Mouse (Mus musculus) MEL (cell line): ENCODE results near the gene Lrrn4cl. TPM values are rescaled to one million over a fixed set of nuclear protein-coding genes. Genes with fewer than 3 reads are reported as not detected.

Experiments used
- DNase-seq: peaks from one replicate; pipeline ENCODE4 v3.0.0; 2011; ENCODE audit warnings: low read depth, low spot score
- H3K27ac ChIP-seq: 2 replicates; pipeline ENCODE4 v1.5.1; 2012; ENCODE audit warnings: low read depth, mild to moderate bottlenecking, control low read depth, low read length, moderate library complexity; ENCODE audit not compliant: control insufficient read depth
- H3K27me3 ChIP-seq, 2 experiments: fragments of 150-350 bp in 1 of 2; sonication (generic) in 1 of 2; 2 replicates each; pipeline ENCODE4 v1.6.1; 2012; ENCODE audit warnings: low read length in 2 of 2, mild to moderate bottlenecking in 2 of 2, improper control_type of control experiment in 1 of 2, moderate library complexity in 1 of 2; ENCODE audit not compliant: insufficient read depth in 2 of 2, control insufficient read depth in 1 of 2
- H3K36me3 ChIP-seq, 2 experiments: 2 replicates each; pipeline ENCODE4 v1.6.1; 2012 to 2014; ENCODE audit warnings: low read length in 2 of 2, improper control_type of control experiment in 1 of 2, inconsistent platforms in 1 of 2, mild to moderate bottlenecking in 1 of 2; ENCODE audit not compliant: insufficient read depth in 2 of 2, control insufficient read depth in 1 of 2
- H3K4me1 ChIP-seq, 2 experiments: fragments of 150-350 bp in 1 of 2; sonication (generic) in 1 of 2; 2 replicates each; pipeline ENCODE4 v1.6.1; 2012; ENCODE audit warnings: low read length in 2 of 2, improper control_type of control experiment in 1 of 2, mild to moderate bottlenecking in 1 of 2; ENCODE audit not compliant: insufficient read depth in 2 of 2, control insufficient read depth in 1 of 2
- H3K4me3 ChIP-seq, 2 experiments: fragments of 150-350 bp in 1 of 2; sonication (generic) in 1 of 2; 2 replicates each; pipeline ENCODE4 v1.5.1; 2012; ENCODE audit warnings: low read depth in 2 of 2, low read length in 2 of 2, mild to moderate bottlenecking in 2 of 2, moderate library complexity in 2 of 2, control low read depth in 1 of 2, improper control_type of control experiment in 1 of 2; ENCODE audit not compliant: control insufficient read depth in 1 of 2, insufficient read depth in 1 of 2
- H3K79me2 ChIP-seq: 2 replicates; pipeline ENCODE4 v1.6.1; 2012; ENCODE audit warnings: mild to moderate bottlenecking, low read length, moderate library complexity; ENCODE audit not compliant: control insufficient read depth, poor library complexity, insufficient read depth
- H3K9ac ChIP-seq: 2 replicates; pipeline ENCODE4 v1.6.1; 2012; ENCODE audit warnings: low read depth, mild to moderate bottlenecking, control low read depth, low read length, moderate library complexity; ENCODE audit not compliant: control insufficient read depth, poor library complexity, severe bottlenecking
- H3K9me3 ChIP-seq: fragments of 150-350 bp; sonication (generic); replicated peaks from 2 replicates; pipeline ENCODE4 v1.6.1; 2012; ENCODE audit warnings: mild to moderate bottlenecking, low read length, improper control_type of control experiment, moderate library complexity; ENCODE audit not compliant: insufficient read depth
- BHLHE40 ChIP-seq: IDR thresholded peaks from 2 replicates; pipeline ENCODE4 v1.6.1; 2012; ENCODE audit warnings: low read depth, mild to moderate bottlenecking, inconsistent platforms, low read length, improper control_type of control experiment, borderline replicate concordance
- CTCF ChIP-seq, 3 experiments: IDR thresholded peaks in 2 of 3; conservative IDR thresholded peaks in 1 of 3; 2 replicates each; pipeline ENCODE4 v1.5.1; 2011 to 2012; ENCODE audit warnings: low read length in 3 of 3, low read depth in 2 of 3, mild to moderate bottlenecking in 2 of 3, improper control_type of control experiment in 1 of 3, inconsistent platforms in 1 of 3, mixed read lengths in 1 of 3, moderate library complexity in 1 of 3; ENCODE audit not compliant: control insufficient read depth in 1 of 3, insufficient read depth in 1 of 3, poor library complexity in 1 of 3, severe bottlenecking in 1 of 3
- E2F4 ChIP-seq: IDR thresholded peaks from 2 replicates; pipeline ENCODE4 v1.6.1; 2011; ENCODE audit warnings: low read depth, low read length, improper control_type of control experiment, borderline replicate concordance
- ELF1 ChIP-seq: IDR thresholded peaks from 2 replicates; pipeline ENCODE4 v1.6.1; 2014; ENCODE audit warnings: low read depth, mild to moderate bottlenecking, inconsistent platforms, low read length, improper control_type of control experiment, moderate library complexity
- ETS1 ChIP-seq: IDR thresholded peaks from 2 replicates; pipeline ENCODE4 v1.6.1; 2012; ENCODE audit warnings: low read depth, mild to moderate bottlenecking, inconsistent platforms, low read length, improper control_type of control experiment, moderate library complexity
- HCFC1 ChIP-seq: IDR thresholded peaks from 2 replicates; pipeline ENCODE4 v1.6.1; 2012; ENCODE audit warnings: low read depth, mild to moderate bottlenecking, inconsistent platforms, low read length, improper control_type of control experiment, moderate library complexity
- KAT2A ChIP-seq: conservative IDR thresholded peaks from 2 replicates; pipeline ENCODE4 v1.6.1; 2012; ENCODE audit warnings: low read depth, low read length, improper control_type of control experiment, inconsistent platforms
- MAX ChIP-seq: IDR thresholded peaks from 2 replicates; pipeline ENCODE4 v1.6.1; 2011; ENCODE audit warnings: low read length, improper control_type of control experiment
- MAZ ChIP-seq: IDR thresholded peaks from 2 replicates; pipeline ENCODE4 v1.6.1; 2012; ENCODE audit warnings: low read depth, mild to moderate bottlenecking, inconsistent platforms, low read length, improper control_type of control experiment
- MEF2A ChIP-seq: IDR thresholded peaks from 2 replicates; pipeline ENCODE4 v1.6.1; 2014; ENCODE audit warnings: low read depth, mild to moderate bottlenecking, inconsistent platforms, low read length, improper control_type of control experiment; ENCODE audit not compliant: poor library complexity, insufficient replicate concordance, severe bottlenecking; ENCODE audit errors: extremely low read depth
- MYC ChIP-seq: IDR thresholded peaks from 2 replicates; pipeline ENCODE4 v1.6.1; 2011; ENCODE audit warnings: low read depth, mild to moderate bottlenecking, low read length, improper control_type of control experiment, moderate library complexity
- NELFE ChIP-seq: IDR thresholded peaks from 2 replicates; pipeline ENCODE4 v1.6.1; 2011; ENCODE audit warnings: low read depth, low read length, improper control_type of control experiment
- POLR2A ChIP-seq, 2 experiments: IDR thresholded peaks; 2 replicates each; pipeline ENCODE4 v1.6.1; 2011 to 2012; ENCODE audit warnings: low read length in 2 of 2, mild to moderate bottlenecking in 2 of 2, control low read depth in 1 of 2, improper control_type of control experiment in 1 of 2, low read depth in 1 of 2, moderate library complexity in 1 of 2; ENCODE audit not compliant: control insufficient read depth in 1 of 2, insufficient read depth in 1 of 2, poor library complexity in 1 of 2
- POLR2AphosphoS2 ChIP-seq: IDR thresholded peaks from 2 replicates; pipeline ENCODE4 v1.6.1; 2011; ENCODE audit warnings: low read length, improper control_type of control experiment
- POLR2AphosphoS5 ChIP-seq: IDR thresholded peaks from 2 replicates; pipeline ENCODE4 v1.6.1; 2012; ENCODE audit warnings: low read depth, borderline replicate concordance, mild to moderate bottlenecking, inconsistent platforms, low read length, moderate library complexity, mixed read lengths
- RCOR1 ChIP-seq: IDR thresholded peaks from 2 replicates; pipeline ENCODE4 v1.6.1; 2012; ENCODE audit warnings: low read depth, mild to moderate bottlenecking, inconsistent platforms, low read length, improper control_type of control experiment
- SIN3A ChIP-seq: IDR thresholded peaks from 2 replicates; pipeline ENCODE4 v1.6.1; 2012; ENCODE audit warnings: low read length, improper control_type of control experiment, inconsistent platforms
- TAL1 ChIP-seq: IDR thresholded peaks from 2 replicates; pipeline ENCODE4 v1.6.1; 2012; ENCODE audit warnings: mild to moderate bottlenecking, inconsistent platforms, low read length, moderate library complexity, mixed read lengths
- TBP ChIP-seq: IDR thresholded peaks from 2 replicates; pipeline ENCODE4 v1.8.0; 2011; ENCODE audit warnings: low read depth, low read length, improper control_type of control experiment
- TCF12 ChIP-seq: IDR thresholded peaks from 2 replicates; pipeline ENCODE4 v1.6.1; 2014; ENCODE audit warnings: low read depth, mild to moderate bottlenecking, inconsistent platforms, low read length, improper control_type of control experiment, moderate library complexity
- USF1 ChIP-seq: IDR thresholded peaks from 2 replicates; pipeline ENCODE4 v1.6.1; 2014; ENCODE audit warnings: low read depth, mild to moderate bottlenecking, inconsistent platforms, low read length, improper control_type of control experiment, moderate library complexity
- USF2 ChIP-seq, 2 experiments: IDR thresholded peaks; 2 replicates each; pipeline ENCODE4 v1.6.1; 2011 to 2012; ENCODE audit warnings: improper control_type of control experiment in 2 of 2, low read length in 2 of 2, borderline replicate concordance in 1 of 2, inconsistent platforms in 1 of 2, low read depth in 1 of 2, mild to moderate bottlenecking in 1 of 2; ENCODE audit not compliant: insufficient read depth in 1 of 2
- ZC3H11A ChIP-seq: IDR thresholded peaks from 2 replicates; pipeline ENCODE4 v1.6.1; 2012; ENCODE audit warnings: low read depth, mild to moderate bottlenecking, inconsistent platforms, low read length, improper control_type of control experiment
- ZMIZ1 ChIP-seq: IDR thresholded peaks from 2 replicates; pipeline ENCODE4 v1.6.1; 2012; ENCODE audit warnings: low read depth, mild to moderate bottlenecking, inconsistent platforms, low read length, improper control_type of control experiment, moderate library complexity
- ZNF384 ChIP-seq: IDR thresholded peaks from 2 replicates; pipeline ENCODE4 v1.6.1; 2012; ENCODE audit warnings: low read depth, mild to moderate bottlenecking, inconsistent platforms, low read length, improper control_type of control experiment
- polyA plus RNA-seq, 2 experiments: library from polyadenylated mRNA; stranded (reverse) in 1 of 2; unstranded in 1 of 2; fragments of >175 nt in 1 of 2; fragments of >200 nt in 1 of 2; gene quantifications; 2 replicates each; pipeline versions ENCODE4 v1.2.1 to v1.2.4; 2012; ENCODE audit warnings: low replicate concordance in 2 of 2, low read depth in 1 of 2; ENCODE audit not compliant: insufficient read length in 2 of 2, insufficient read depth in 1 of 2, missing spikeins in 1 of 2
- total RNA-seq: library from RNA; depleted of rRNA; stranded (reverse); fragments of 300-350 nt; gene quantifications from 2 replicates; pipeline ENCODE4 v1.2.3, GENCODE M21; 2012

Gene Lrrn4cl
- total and polyA plus RNA-seq, 3 experiments: 0.15 to 0.54 TPM; not detected in 1

DNA sequence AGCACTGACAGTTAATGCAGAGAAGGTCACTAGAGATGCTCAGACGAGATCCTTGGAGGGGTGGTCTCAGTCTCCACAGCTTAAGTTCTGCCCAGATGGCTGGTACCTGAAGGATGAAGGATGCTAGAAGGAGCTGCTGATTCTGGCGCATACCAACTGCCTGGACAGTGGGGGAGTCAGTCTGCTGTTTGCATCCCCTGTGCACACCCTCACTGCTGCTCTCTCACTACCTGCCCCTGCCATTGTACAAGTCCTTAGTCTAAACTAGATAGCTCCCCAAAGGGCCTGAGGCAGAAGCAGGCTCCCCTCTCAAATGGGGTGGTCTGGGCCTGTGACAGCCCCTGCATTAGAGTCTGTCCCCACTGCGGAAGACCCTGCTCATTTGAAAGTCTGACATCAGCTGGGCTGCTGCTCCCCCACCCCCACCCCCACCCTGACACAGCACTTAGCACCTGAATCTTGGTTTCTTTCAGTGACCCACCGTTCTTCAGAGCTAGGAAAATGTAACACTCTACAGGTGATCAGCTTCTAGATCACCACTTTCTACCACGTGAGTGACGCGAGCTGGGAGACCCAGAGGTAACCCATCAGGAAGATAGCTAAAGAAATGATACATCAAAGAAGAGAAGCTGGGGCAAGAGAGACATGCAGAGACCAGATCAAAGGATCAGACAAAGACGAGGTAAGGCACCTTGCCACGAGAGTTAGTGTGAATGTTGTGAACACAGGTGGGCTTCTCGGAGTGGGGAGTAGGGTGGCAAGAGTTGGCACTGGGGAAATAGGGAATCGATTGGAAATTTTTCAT lies 11.3 kb upstream of the Lrrn4cl start, which contains the start of gene Gng3:
TSS of gene Gng3 (minus strand) at position 92 of the 805 bp plus-strand sequence.
- Histone ChIP-seq H3K9ac (peak within 1 kb of the TSS; percentile 91), H3K4me3 (peak within 1 kb of the TSS; percentile 77 to 96), H3K27ac (no peak within 1 kb of the TSS; the same call in 1 of the 2 replicates), H3K79me2 (no peaks in the 10 kb centered on the region; the same call in 1 of the 2 replicates), H3K27me3 (no peaks in the 10 kb centered on the region), H3K9me3 (no peaks in the 10 kb centered on the region), H3K4me1 (peaks cover 3 to 17% of the 10 kb centered on the region in 2 experiments), H3K36me3 (peaks cover 2 to 14% of the 10 kb centered on the region in 2 experiments)
- DNase-seq: no peak
- TF ChIP-seq RCOR1: no peak
- TF ChIP-seq USF2 (IDR thresholded peaks at IDR 0.05; ENCODE audit: borderline replicate concordance in 1 of 2, insufficient read depth in 1 of 2, low read depth in 1 of 2, low read length in 2 of 2): no peak
- TF ChIP-seq CTCF (IDR thresholded peaks at IDR 0.05 in 2 of 3, conservative IDR thresholded peaks at IDR 0.05 in 1 of 3; ENCODE audit: control insufficient read depth in 1 of 3, insufficient read depth in 1 of 3, low read depth in 2 of 3, low read length in 3 of 3, poor library complexity in 1 of 3, severe bottlenecking in 1 of 3): no peak
- TF ChIP-seq ELF1: no peak
- TF ChIP-seq BHLHE40: no peak
- no peak for TF ChIP-seq E2F4
- no peak for TF ChIP-seq POLR2AphosphoS2
- TF ChIP-seq MAZ: no peak
- no peak for TF ChIP-seq ZMIZ1
- no peak for TF ChIP-seq TAL1
- no peak for TF ChIP-seq TBP
- TF ChIP-seq ZNF384: no peak
- TF ChIP-seq MYC: no peak
- no peak for TF ChIP-seq KAT2A

DNA sequence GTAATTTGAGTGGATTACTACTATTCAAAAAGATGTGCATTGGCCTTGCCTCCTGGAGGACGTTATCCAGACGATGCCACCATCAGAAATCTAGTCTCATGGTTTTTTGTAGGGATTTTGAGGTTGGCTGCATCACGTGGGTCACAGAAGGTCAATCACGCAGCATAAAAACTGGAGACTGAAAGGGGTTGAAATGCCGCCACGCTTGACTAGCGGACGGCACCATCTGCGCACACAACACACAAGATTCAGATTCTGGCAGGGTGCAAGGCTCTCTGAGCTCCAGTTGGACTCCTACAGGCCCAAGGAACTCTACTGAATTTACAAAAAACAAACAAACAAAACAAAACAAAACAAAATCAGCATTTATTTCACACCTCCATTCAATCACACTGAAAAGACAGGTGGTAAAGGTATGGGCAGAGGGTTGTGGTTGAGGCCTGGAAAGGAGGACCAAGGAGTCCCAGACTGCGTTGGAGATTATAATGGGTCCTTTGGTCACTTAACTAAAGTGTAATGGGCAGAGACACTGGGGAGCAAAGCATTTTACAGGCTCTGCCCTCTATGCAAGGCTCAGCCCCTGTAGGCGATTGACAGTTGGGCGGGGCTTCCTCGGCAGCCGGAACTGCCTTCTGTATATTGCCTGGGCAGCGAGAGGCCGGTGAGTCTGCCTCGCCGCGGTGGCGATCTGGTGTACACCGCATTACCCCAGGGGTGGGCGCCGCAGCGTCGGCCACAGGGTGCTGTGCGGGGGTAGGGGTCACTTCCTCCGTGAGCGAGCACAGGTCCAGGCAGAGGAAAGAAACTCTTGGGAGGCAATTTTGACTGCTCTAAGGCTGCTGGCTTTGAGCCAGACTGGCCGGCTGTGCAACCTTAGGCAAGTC lies 10.4 kb upstream of the Lrrn4cl start:
- peaks cover 1 to 14% of the 10 kb centered on the region in 2 experiments for H3K36me3 ChIP-seq
- peaks cover 3 to 17% of the 10 kb centered on the region in 2 experiments for H3K4me1 ChIP-seq
- H3K9me3 ChIP-seq: no peaks in the 10 kb centered on the region
- no peaks in the 10 kb centered on the region for H3K27me3 ChIP-seq
- no peak overlapping the region; the same call in 1 of the 2 replicates for H3K27ac ChIP-seq
- no peaks in the 10 kb centered on the region; the same call in 1 of the 2 replicates for H3K79me2 ChIP-seq
- peak overlapping the region; percentile 83 for H3K9ac ChIP-seq
- peak; percentile 81 for DNase-seq
- peak overlapping the region; percentile 77 to 96 for H3K4me3 ChIP-seq
- 0 out of 2 replicates have a peak, but pooled peaks have one; percentile 4 for TF ChIP-seq TCF12
- TF ChIP-seq POLR2AphosphoS2: peak; percentile 60; the same call in 1 of the 2 replicates
- no peak for TF ChIP-seq MAX
- TF ChIP-seq ZMIZ1: 0 out of 2 replicates have a peak, but pooled peaks have one; percentile 55
- no peak; the same call in 1 of the 2 replicates for TF ChIP-seq HCFC1
- peak; percentile 61 to 70; a peak in 3 of 4 replicates for TF ChIP-seq POLR2A (IDR thresholded peaks at IDR 0.05; ENCODE audit: control insufficient read depth in 1 of 2, insufficient read depth in 1 of 2, low read depth in 1 of 2, low read length in 2 of 2, poor library complexity in 1 of 2)
- TF ChIP-seq NELFE: peak; percentile 74
- TF ChIP-seq SIN3A: peak; percentile 57; the same call in 1 of the 2 replicates
- 0 out of 2 replicates have a peak, but pooled peaks have one; percentile 9 for TF ChIP-seq ETS1
- no peak for TF ChIP-seq ZC3H11A
- peak; percentile 45; the same call in 1 of the 2 replicates for TF ChIP-seq ELF1
- TF ChIP-seq USF1: 0 out of 2 replicates have a peak, but pooled peaks have one; percentile 7
- TF ChIP-seq MEF2A: no peak
- TF ChIP-seq CTCF (IDR thresholded peaks at IDR 0.05 in 2 of 3, conservative IDR thresholded peaks at IDR 0.05 in 1 of 3; ENCODE audit: control insufficient read depth in 1 of 3, insufficient read depth in 1 of 3, low read depth in 2 of 3, low read length in 3 of 3, poor library complexity in 1 of 3, severe bottlenecking in 1 of 3): 0 out of 6 replicates have a peak, but pooled peaks of 1 of the 3 experiments have one; percentile 1
- no peak for TF ChIP-seq MAZ
- no peak for TF ChIP-seq POLR2AphosphoS5
